Mouse (Mus musculus) gastrocnemius, postnatal 4 days (tissue): ENCODE data around the gene Cldn7. TPM values are rescaled to one million over a fixed set of nuclear protein-coding genes. Genes with fewer than 3 reads are reported as not detected.
"Not testable (repeated sequence)": the region's sequence is repeated elsewhere in the genome, so short reads cannot be mapped to it uniquely, and the experiment has no call there.

ENCODE experiments used
- DNase-seq, 2 experiments: peaks; one replicate each; pipeline ENCODE4 v3.0.0; 2021 to 2022; ENCODE audit warnings: low spot score in 2 of 2, mixed read lengths in 2 of 2
- microRNA-seq: library from miRNA; unstranded; fragments of <30 nt; microRNA quantifications from one replicate; pipeline ENCODE4 v1.2.0, GENCODE M21; 2021
- total RNA-seq, 2 experiments: library from RNA; stranded (reverse); gene quantifications; 2 replicates each; pipeline ENCODE4 v1.2.3; 2021

The Cldn7 gene
- total RNA-seq, 2 experiments from 2014 or later = 0.34 TPM; not detected in 1

DNA sequence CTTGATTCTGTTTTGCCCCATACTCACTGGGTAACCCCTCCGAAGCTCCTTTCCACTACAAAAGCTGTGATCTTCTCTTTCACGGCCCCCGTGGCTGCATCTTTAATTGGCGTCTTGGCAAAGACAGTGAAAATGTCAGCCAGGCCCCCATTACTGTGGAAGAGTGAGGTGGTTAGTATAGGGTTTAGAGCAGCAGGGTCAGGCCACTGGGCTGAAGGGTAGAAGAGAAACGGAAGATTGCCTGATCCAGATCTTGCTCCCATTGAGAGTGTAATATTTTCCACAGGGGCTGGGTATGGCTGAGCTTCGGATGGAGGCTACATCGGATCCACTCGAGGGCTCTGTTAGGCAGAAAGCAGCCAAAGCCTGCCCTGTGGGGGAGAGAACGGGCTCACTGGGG, 48.4 kb downstream of the Cldn7 start:
- no peak for DNase-seq

DNA sequence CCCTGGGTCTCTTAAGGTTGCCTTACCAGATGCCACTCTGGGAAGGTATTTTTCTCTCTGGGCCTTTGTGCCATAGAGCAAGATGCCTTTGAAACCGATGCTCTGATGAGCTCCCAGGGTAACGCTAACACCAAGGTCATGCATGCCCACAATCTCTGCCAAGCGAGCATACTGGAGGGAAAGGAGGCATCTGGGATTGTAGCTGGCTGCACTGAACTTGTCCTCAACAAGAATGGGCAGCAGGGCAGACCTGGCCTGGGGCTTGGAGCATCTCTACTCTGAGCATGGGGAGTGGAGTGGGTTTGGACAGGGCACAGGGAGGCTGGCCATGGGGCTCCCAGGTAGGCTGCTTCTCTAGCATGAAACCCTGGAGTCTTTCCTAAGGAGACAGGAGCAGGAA, 48.8 kb downstream of the Cldn7 start:
- DNase-seq = no peak

DNA sequence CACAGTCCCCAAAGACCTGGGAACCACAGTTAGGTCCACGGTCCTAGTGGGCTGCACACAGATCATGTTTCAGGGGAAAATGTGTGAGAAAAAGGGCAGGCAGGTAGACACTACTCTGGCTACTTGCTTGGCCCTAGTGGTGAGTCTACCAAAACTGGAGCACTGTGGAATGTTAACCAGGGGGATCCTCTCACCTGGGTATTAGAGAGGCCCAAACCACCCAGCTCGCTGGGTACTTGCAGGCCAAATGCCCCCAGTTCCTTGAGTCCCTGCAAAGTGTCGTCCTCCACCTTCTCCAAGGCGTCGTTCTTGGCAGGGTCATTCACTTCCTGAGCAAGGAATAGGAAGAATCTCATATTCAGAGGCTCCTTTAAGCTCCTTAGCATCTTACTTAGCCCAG, 49.5 kb downstream of the Cldn7 start:
- no peak for DNase-seq

DNA sequence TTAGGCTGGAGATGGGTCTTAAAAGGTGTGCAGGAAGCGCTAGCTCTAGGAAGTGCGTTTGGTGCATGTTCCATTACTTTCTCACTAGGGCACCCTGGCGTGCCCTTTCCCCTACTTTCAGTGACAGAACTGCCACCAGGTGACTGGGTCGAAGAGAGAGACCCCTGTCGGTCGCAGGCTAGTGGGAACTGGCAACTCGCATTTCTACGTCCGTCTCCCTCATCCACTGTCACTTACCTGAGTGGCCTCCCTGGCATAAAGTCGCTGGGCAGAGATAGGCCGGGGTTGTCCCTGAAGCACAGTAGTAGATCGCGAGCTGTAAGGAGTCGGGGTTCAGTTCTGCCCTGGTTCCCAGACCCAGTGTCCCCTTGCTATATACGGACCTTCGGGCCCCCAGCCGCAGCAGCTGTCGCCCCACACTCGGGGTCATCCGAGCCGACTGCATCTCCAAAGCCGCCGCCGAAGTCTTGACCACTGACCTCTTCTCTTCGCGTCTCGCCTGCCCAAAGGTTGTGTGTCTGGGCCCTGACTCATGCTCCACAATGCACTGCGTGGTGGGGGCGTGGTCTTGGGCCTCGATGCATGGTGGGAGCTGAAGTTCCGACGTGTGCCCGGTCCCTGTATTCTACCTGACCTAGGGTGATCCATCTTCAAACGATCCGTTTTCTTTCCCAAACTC, 50.4 kb downstream of the Cldn7 start, which contains the start of gene Acadvl:
Gene Acadvl (minus strand): TSS at position 532 of the 679 bp plus-strand sequence.
- DNase-seq = peak; percentile 74 to 88

DNA sequence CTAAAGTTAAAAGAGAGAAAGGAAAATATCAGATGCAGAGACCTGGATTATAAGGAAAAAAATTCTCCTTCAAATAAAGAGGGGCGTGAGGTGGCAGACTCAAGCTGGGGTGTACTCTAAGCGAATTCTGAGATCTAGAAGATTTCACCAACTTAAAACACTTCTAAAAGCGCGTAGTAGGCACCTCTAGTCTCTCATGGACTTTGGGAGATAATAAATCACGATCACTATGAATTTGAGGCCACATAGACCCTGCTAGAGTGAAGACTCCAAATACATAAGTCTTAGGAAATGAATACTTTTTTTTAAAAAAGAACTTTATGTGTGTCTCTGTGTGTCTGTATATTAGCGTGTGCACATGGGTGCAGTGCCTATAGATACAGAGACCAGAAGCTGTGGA, 51.1 kb downstream of the Cldn7 start:
- no peak for DNase-seq

DNA sequence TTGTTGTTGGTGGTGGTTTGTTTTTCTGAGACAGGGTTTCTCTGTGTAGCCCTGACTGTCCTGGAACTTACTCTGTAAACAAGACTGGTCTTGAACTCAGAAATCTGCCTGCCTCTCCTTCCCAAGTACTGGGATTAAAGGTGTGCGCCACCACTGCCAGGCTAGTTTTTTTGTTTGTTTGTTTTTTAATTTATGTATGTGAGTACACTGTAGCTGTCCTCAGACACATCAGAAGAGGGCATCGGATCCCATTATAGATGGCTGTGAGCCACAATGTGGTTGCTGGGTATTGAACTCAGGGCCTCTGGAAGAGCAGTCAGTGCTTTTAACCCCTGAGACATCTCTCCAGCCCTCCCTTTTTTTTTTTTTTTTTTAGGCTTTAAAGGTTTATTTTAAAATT, 51.6 kb downstream of the Cldn7 start:
- not testable (repeated sequence) for DNase-seq

DNA sequence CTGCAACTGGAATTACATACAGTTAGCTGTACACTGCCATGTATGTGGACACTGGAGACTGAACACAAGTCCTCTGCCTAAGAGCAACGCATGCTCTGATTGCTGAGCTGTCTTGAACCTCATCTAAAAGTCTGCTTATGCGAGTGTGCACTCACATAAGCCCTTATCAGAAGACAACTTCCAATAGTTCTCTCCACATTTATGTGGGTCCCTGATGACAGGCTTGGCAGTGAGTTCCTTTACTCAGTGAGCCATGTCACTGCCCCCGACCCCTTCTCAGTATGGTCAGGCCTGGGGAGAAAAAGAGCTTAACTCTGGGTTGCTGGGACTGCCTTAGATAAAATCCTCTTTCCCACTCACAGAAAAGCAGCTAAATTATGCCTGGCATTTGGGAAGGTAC, 52.1 kb downstream of the Cldn7 start, which contains the start of gene Dlg4:
Gene Dlg4 (plus strand): TSS at position 274 of the 400 bp plus-strand sequence.
- no peak for DNase-seq

- no peak for DNase-seq
These were observed 52.7 kb downstream of the Cldn7 start for GRCm38 (mm10) chr11:70017199-70017767.

Small RNA genes within 50 kb of the gene (microRNA-seq; reads per million reads assigned to microRNA genes)
- gene Gm44349 (not detected), gene Mir324 (1,177 reads per million, percentile 77 among the genes with 10 or more reads in this experiment)

Other genes starting within 250 kb of the Cldn7 start
- gene Polr2a, start 206.1 kb upstream of the Cldn7 start, total RNA-seq = 10 to 100 TPM; 66.4 to 72.2 TPM
- under 1 TPM in 1 of 2 experiments, not detected in 1; 0.25 TPM for gene Slc35g3, start 202.8 kb upstream of the Cldn7 start, total RNA-seq
- gene Zbtb4, start 198.9 kb upstream of the Cldn7 start, total RNA-seq = 10 to 100 TPM; 26.7 to 30.5 TPM
- 100 to 1,000 TPM in 1 of 2 experiments, 10 to 100 TPM in 1; 95.1 to 110 TPM for gene Chrnb1, start 168.8 kb upstream of the Cldn7 start, total RNA-seq
- 10 to 100 TPM; 10.1 to 13.8 TPM for gene Fgf11, start 162.9 kb upstream of the Cldn7 start, total RNA-seq
- gene Tmem102, start 159.2 kb upstream of the Cldn7 start, total RNA-seq = not detected
- not detected for gene Gm39566, start 149.5 kb upstream of the Cldn7 start, total RNA-seq
- gene Spem2, start 146.3 kb upstream of the Cldn7 start, total RNA-seq = not detected
- under 1 TPM in 1 of 2 experiments, not detected in 1; 0.34 TPM for gene Spem1, start 142.6 kb upstream of the Cldn7 start, total RNA-seq
- gene Nlgn2, start 127.0 kb upstream of the Cldn7 start, total RNA-seq = 10 to 100 TPM; 22.3 to 23.2 TPM
- gene Tmem256, start 126.3 kb upstream of the Cldn7 start, total RNA-seq = 100 to 1,000 TPM in 1 of 2 experiments, 10 to 100 TPM in 1; 97.5 to 141 TPM
- 10 to 100 TPM; 39.3 to 41.4 TPM for gene Plscr3, start 118.4 kb upstream of the Cldn7 start, total RNA-seq
- gene Tnk1, start 106.0 kb upstream of the Cldn7 start, total RNA-seq = under 1 TPM in 1 of 2 experiments, not detected in 1; 0.13 TPM
- not detected for gene Tmem95, start 86.8 kb upstream of the Cldn7 start, total RNA-seq
- 1 to 10 TPM; 3.5 to 4.7 TPM for gene Kctd11, start 83.4 kb upstream of the Cldn7 start, total RNA-seq
- 1 to 10 TPM in 1 of 2 experiments, under 1 TPM in 1; 0.65 to 1.1 TPM for gene Acap1, start 69.2 kb upstream of the Cldn7 start, total RNA-seq
- 1 to 10 TPM; 3.2 to 4.1 TPM for gene 2810408A11Rik, start 63.8 kb upstream of the Cldn7 start, total RNA-seq
- gene Neurl4, start 63.7 kb upstream of the Cldn7 start, total RNA-seq = 10 to 100 TPM; 32.3 to 36.9 TPM
- 10 to 100 TPM; 35.9 to 44.5 TPM for gene Gps2, start 50.9 kb upstream of the Cldn7 start, total RNA-seq
- 100 to 1,000 TPM; 565 to 571 TPM for gene Eif5a, start 42.8 kb upstream of the Cldn7 start, total RNA-seq
- 1 to 10 TPM; 5.1 to 6.4 TPM for gene Ybx2, start 29.0 kb upstream of the Cldn7 start, total RNA-seq
- 100 to 1,000 TPM; 111 to 142 TPM for gene Slc2a4, start 16.6 kb upstream of the Cldn7 start, total RNA-seq
- 100 to 1,000 TPM; 204 to 229 TPM for gene Ctdnep1, start 16.4 kb downstream of the Cldn7 start, total RNA-seq
- 10 to 100 TPM; 61.9 to 63.7 TPM for gene Elp5, start 17.7 kb downstream of the Cldn7 start, total RNA-seq
- 100 to 1,000 TPM; 234 to 246 TPM for gene Gabarap, start 26.4 kb downstream of the Cldn7 start, total RNA-seq
- gene Phf23, start 31.0 kb downstream of the Cldn7 start, total RNA-seq = 10 to 100 TPM; 31.5 to 34.7 TPM
- 10 to 100 TPM; 19.1 to 22.8 TPM for gene Dvl2, start 35.8 kb downstream of the Cldn7 start, total RNA-seq
- 100 to 1,000 TPM; 233 to 241 TPM for gene Acadvl, start 50.6 kb downstream of the Cldn7 start, total RNA-seq
- gene Dlg4, start 52.2 kb downstream of the Cldn7 start, total RNA-seq = 10 to 100 TPM; 23.9 to 33.8 TPM
- under 1 TPM in 1 of 2 experiments, not detected in 1; 0.62 TPM for gene Asgr1, start 89.3 kb downstream of the Cldn7 start, total RNA-seq
- gene Asgr2, start 127.9 kb downstream of the Cldn7 start, total RNA-seq = under 1 TPM in 1 of 2 experiments, not detected in 1; 0.62 TPM
- 1 to 10 TPM; 2.8 to 4.2 TPM for gene Mgl2, start 165.6 kb downstream of the Cldn7 start, total RNA-seq
- 10 to 100 TPM in 1 of 2 experiments, 1 to 10 TPM in 1; 8.6 to 10.5 TPM for gene Clec10a, start 191.4 kb downstream of the Cldn7 start, total RNA-seq
- not detected for gene Slc16a11, start 248.0 kb downstream of the Cldn7 start, total RNA-seq